In genomic region chr17:27520557-27520956, GRCm38 (mm10) we compare ENCODE assay signal across 9 mouse cellular contexts. TPM values are rescaled to one million over a fixed set of nuclear protein-coding genes. Genes with fewer than 3 reads are reported as not detected.
DNase-seq lines count a peak whose midpoint lies in the region; ATAC-seq and TF ChIP-seq lines count a peak whose summit lies in the region.
"Had no signal": no experiment of that assay in that cellular context is flagged by ENCODE, and none has a peak within 500 bp of the region (broad histone marks: within the 10 kb centered on the region; RNA-seq: fewer than 3 reads in every experiment).

No protein-coding gene starts in this region.

- under 1% methylated on average over 27 of the region's 27 CpGs for WGBS in heart, embryonic 12.5 days
- under 1% methylated on average over 27 of the region's 27 CpGs for WGBS in forebrain, embryonic 10.5 days
- WGBS in limb, embryonic 13.5 days, result 1% methylated on average over 27 of the region's 27 CpGs
- WGBS in midbrain, postnatal 0 days, result under 1% methylated on average over 27 of the region's 27 CpGs
- under 1% methylated on average over 27 of the region's 27 CpGs for WGBS in stomach, embryonic 15.5 days

- no peaks in the 10 kb centered on the region for H3K36me3 ChIP-seq in heart, embryonic 12.5 days
- no peaks in the 10 kb centered on the region for H3K36me3 ChIP-seq in forebrain, embryonic 10.5 days (replicated peaks)
- no peaks in the 10 kb centered on the region for H3K36me3 ChIP-seq in limb, embryonic 13.5 days
- H3K36me3 ChIP-seq in midbrain, postnatal 0 days (ENCODE audit: insufficient read depth, low read length), result no peaks in the 10 kb centered on the region
- H3K36me3 ChIP-seq in stomach, embryonic 15.5 days, result no peaks in the 10 kb centered on the region

- 0 out of 2 replicates have a peak, but pooled peaks have one; percentile 19 for ATAC-seq in heart, embryonic 12.5 days (ENCODE audit: insufficient number of reproducible peaks, low FRiP score)
- ATAC-seq in limb, embryonic 13.5 days (ENCODE audit: low FRiP score, low read depth), result peak; percentile 40; the same call in 1 of the 2 replicates
- no peak for ATAC-seq in midbrain, postnatal 0 days (ENCODE audit: low FRiP score)
- ATAC-seq in stomach, embryonic 15.5 days (ENCODE audit: insufficient read depth, low FRiP score, low read depth), result no peak

- H3K9me3 ChIP-seq in heart, embryonic 12.5 days (replicated peaks), result peaks cover 3% of the 10 kb centered on the region
- H3K9me3 ChIP-seq in forebrain, embryonic 10.5 days, result no peaks in the 10 kb centered on the region
- H3K9me3 ChIP-seq in limb, embryonic 13.5 days, result no peaks in the 10 kb centered on the region
- H3K9me3 ChIP-seq in midbrain, postnatal 0 days (ENCODE audit: low read length), result no peaks in the 10 kb centered on the region
- H3K9me3 ChIP-seq in stomach, embryonic 15.5 days, result no peaks in the 10 kb centered on the region

- no peak overlapping the region for H3K9ac ChIP-seq in heart, embryonic 12.5 days
- no peak overlapping the region for H3K9ac ChIP-seq in limb, embryonic 13.5 days
- no peak overlapping the region for H3K9ac ChIP-seq in midbrain, postnatal 0 days (replicated peaks; ENCODE audit: low read length, poor library complexity, severe bottlenecking)
- no peak overlapping the region for H3K9ac ChIP-seq in stomach, embryonic 15.5 days

- DNase-seq in heart, adult 11 months, result no peak
- DNase-seq in forebrain, embryonic 10.5 days (ENCODE audit: extremely low spot score, low spot score), result peak; percentile 73
- peak; percentile 69 for DNase-seq in induced T-regulatory cell, adult 2 months (ENCODE audit: low read depth)
- peak; percentile 65 for DNase-seq in midbrain, postnatal 0 days (ENCODE audit: low spot score)

- no peak overlapping the region for H3K4me3 ChIP-seq in heart, embryonic 12.5 days
- no peak overlapping the region for H3K4me3 ChIP-seq in bone marrow macrophage, adult 2 months (ENCODE audit: insufficient read depth, low read length)
- peak overlapping the region; percentile 13; the same call in 1 of the 2 replicates for H3K4me3 ChIP-seq in forebrain, embryonic 10.5 days
- H3K4me3 ChIP-seq in limb, embryonic 13.5 days, result peak overlapping the region; percentile 15; the same call in 1 of the 2 replicates
- peak overlapping the region; percentile 19; the same call in 1 of the 2 replicates for H3K4me3 ChIP-seq in midbrain, postnatal 0 days (ENCODE audit: low read depth, low read length)
- H3K4me3 ChIP-seq in stomach, embryonic 15.5 days (replicated peaks), result no peak overlapping the region

- H3K27ac ChIP-seq in heart, embryonic 12.5 days (ENCODE audit: poor library complexity, severe bottlenecking), result no peak overlapping the region
- no peak overlapping the region for H3K27ac ChIP-seq in bone marrow macrophage, adult 2 months (ENCODE audit: insufficient read depth, low read depth, low read length)
- H3K27ac ChIP-seq in forebrain, embryonic 10.5 days, result no peak overlapping the region
- no peak overlapping the region for H3K27ac ChIP-seq in limb, embryonic 13.5 days
- no peak overlapping the region for H3K27ac ChIP-seq in midbrain, postnatal 0 days (ENCODE audit: low read depth, low read length)
- H3K27ac ChIP-seq in stomach, embryonic 15.5 days, result no peak overlapping the region

- no peaks in the 10 kb centered on the region for H3K4me1 ChIP-seq in heart, embryonic 12.5 days (replicated peaks)
- no peaks in the 10 kb centered on the region for H3K4me1 ChIP-seq in bone marrow macrophage, adult 2 months (ENCODE audit: control insufficient read depth, insufficient read depth, low read length)
- H3K4me1 ChIP-seq in forebrain, embryonic 10.5 days, result peaks cover 41% of the 10 kb centered on the region
- peaks cover 3% of the 10 kb centered on the region; the same call in 1 of the 2 replicates for H3K4me1 ChIP-seq in limb, embryonic 13.5 days
- peaks cover 8% of the 10 kb centered on the region; the same call in 1 of the 2 replicates for H3K4me1 ChIP-seq in midbrain, postnatal 0 days (ENCODE audit: insufficient read depth, low read length)
- H3K4me1 ChIP-seq in stomach, embryonic 15.5 days, result peaks cover 3% of the 10 kb centered on the region; the same call in 1 of the 2 replicates

- no peak for TF ChIP-seq POLR2A in bone marrow macrophage, adult 2 months (IDR thresholded peaks at IDR 0.05; ENCODE audit: borderline replicate concordance, low read depth, low read length)

- no peak overlapping the region for H3K4me2 ChIP-seq in heart, embryonic 12.5 days
- H3K4me2 ChIP-seq in limb, embryonic 13.5 days (replicated peaks), result peak overlapping the region; percentile 40
- peak overlapping the region; percentile 51 for H3K4me2 ChIP-seq in midbrain, postnatal 0 days (ENCODE audit: low read depth, low read length, poor library complexity, severe bottlenecking)
- H3K4me2 ChIP-seq in stomach, embryonic 15.5 days, result peak overlapping the region; percentile 11; the same call in 1 of the 2 replicates

- peaks cover 78% of the 10 kb centered on the region for H3K27me3 ChIP-seq in heart, embryonic 12.5 days (replicated peaks)
- peaks cover 77% of the 10 kb centered on the region for H3K27me3 ChIP-seq in forebrain, embryonic 10.5 days (ENCODE audit: poor library complexity, severe bottlenecking)
- peaks cover 74% of the 10 kb centered on the region for H3K27me3 ChIP-seq in limb, embryonic 13.5 days
- H3K27me3 ChIP-seq in midbrain, postnatal 0 days (ENCODE audit: insufficient read depth, low read length), result no peaks in the 10 kb centered on the region; the same call in 1 of the 2 replicates
- peaks cover 43% of the 10 kb centered on the region for H3K27me3 ChIP-seq in stomach, embryonic 15.5 days (replicated peaks)

- peak; percentile 93 for TF ChIP-seq CTCF in bone marrow macrophage, adult 2 months (IDR thresholded peaks at IDR 0.05; ENCODE audit: low read depth, low read length)
- peak; percentile 99 for TF ChIP-seq CTCF in midbrain, postnatal 0 days (IDR thresholded peaks at IDR 0.05)

RNA-seq across cellular contexts. Expression of gene Grm4, which starts 0.6 kb away (rescaled TPM):
- 0.08 and 0.10 TPM in 2 replicates for polyA plus RNA-seq in heart, embryonic 12.5 days (2016; fragmentation: Nextera tagmentation; extraction: Ambion mirVana)
- polyA plus RNA-seq in bone marrow macrophage, adult 2 months (2012; ENCODE audit: insufficient read depth, insufficient read length, missing spikeins), result not detected in 2 replicates
- 0.61 and 0.73 TPM in 2 replicates for polyA plus RNA-seq in forebrain, embryonic 10.5 days (2016; fragmentation: Nextera tagmentation; extraction: Ambion mirVana)
- polyA plus RNA-seq in limb, embryonic 13.5 days (2015; fragmentation: Nextera tagmentation; extraction: Ambion mirVana), result 0.31 and 0.34 TPM in 2 replicates
- total RNA-seq in midbrain, postnatal 0 days (2014; rRNA removed), result 37.6 and 54.0 TPM in 2 replicates
- 11.1 and 12.5 TPM in 2 replicates for polyA plus RNA-seq in midbrain, postnatal 0 days (2015; fragmentation: Nextera tagmentation; extraction: Ambion mirVana)
- polyA plus RNA-seq in stomach, embryonic 15.5 days (2015; fragmentation: Nextera tagmentation; extraction: Ambion mirVana), result 0.15 and 0.35 TPM in 2 replicates
- polyA plus RNA-seq: liver, embryonic 16.5 days had no signal

RNA-seq across cellular contexts. Expression of gene Hmga1, which starts 35.7 kb away (rescaled TPM):
- 188 and 194 TPM in 2 replicates for polyA plus RNA-seq in heart, embryonic 12.5 days (2016; fragmentation: Nextera tagmentation; extraction: Ambion mirVana)
- 151 and 159 TPM in 2 replicates for polyA plus RNA-seq in bone marrow macrophage, adult 2 months (2012; ENCODE audit: insufficient read depth, insufficient read length, missing spikeins)
- 821 and 911 TPM in 2 replicates for polyA plus RNA-seq in forebrain, embryonic 10.5 days (2016; fragmentation: Nextera tagmentation; extraction: Ambion mirVana)
- 234 and 241 TPM in 2 replicates for polyA plus RNA-seq in limb, embryonic 13.5 days (2015; fragmentation: Nextera tagmentation; extraction: Ambion mirVana)
- total RNA-seq in midbrain, postnatal 0 days (2014; rRNA removed), result 135 and 138 TPM in 2 replicates
- polyA plus RNA-seq in midbrain, postnatal 0 days (2015; fragmentation: Nextera tagmentation; extraction: Ambion mirVana), result 144 and 154 TPM in 2 replicates
- polyA plus RNA-seq in stomach, embryonic 15.5 days (2015; fragmentation: Nextera tagmentation; extraction: Ambion mirVana), result 193 and 215 TPM in 2 replicates

RNA-seq across cellular contexts. Expression of gene AI413582, which starts 45.0 kb away (rescaled TPM):
- polyA plus RNA-seq in heart, embryonic 12.5 days (2016; fragmentation: Nextera tagmentation; extraction: Ambion mirVana), result 13.2 and 14.9 TPM in 2 replicates
- polyA plus RNA-seq in bone marrow macrophage, adult 2 months (2012; ENCODE audit: insufficient read depth, insufficient read length, missing spikeins), result 76.7 and 85.6 TPM in 2 replicates
- polyA plus RNA-seq in forebrain, embryonic 10.5 days (2016; fragmentation: Nextera tagmentation; extraction: Ambion mirVana), result 12.5 and 12.7 TPM in 2 replicates
- 20.2 and 21.0 TPM in 2 replicates for polyA plus RNA-seq in limb, embryonic 13.5 days (2015; fragmentation: Nextera tagmentation; extraction: Ambion mirVana)
- 70.2 and 80.2 TPM in 2 replicates for total RNA-seq in midbrain, postnatal 0 days (2014; rRNA removed)
- polyA plus RNA-seq in midbrain, postnatal 0 days (2015; fragmentation: Nextera tagmentation; extraction: Ambion mirVana), result 88.8 and 113 TPM in 2 replicates
- polyA plus RNA-seq in stomach, embryonic 15.5 days (2015; fragmentation: Nextera tagmentation; extraction: Ambion mirVana), result 23.6 and 33.1 TPM in 2 replicates

Comparison
In these comparisons a context has a peak if more than half of its experiments do, and no peak if none do; other contexts are left out.
1. ATAC-seq: peak in heart, embryonic 12.5 days (single experiment) and limb, embryonic 13.5 days (single experiment); none in midbrain, postnatal 0 days (single experiment) and stomach, embryonic 15.5 days (single experiment).
2. H3K4me3 ChIP-seq: peak in forebrain, embryonic 10.5 days (single experiment), limb, embryonic 13.5 days (single experiment) and midbrain, postnatal 0 days (single experiment); none in heart, embryonic 12.5 days (single experiment), bone marrow macrophage, adult 2 months (single experiment) and stomach, embryonic 15.5 days (single experiment).